In genomic region chr8:119840275-119840808, GRCm38 (mm10) we compare ENCODE assay signal across 8 mouse cellular contexts. TPM values are rescaled to one million over a fixed set of nuclear protein-coding genes. Genes with fewer than 3 reads are reported as not detected.
DNase-seq lines count a peak whose midpoint lies in the region; ATAC-seq and TF ChIP-seq lines count a peak whose summit lies in the region.

Gene Cotl1, minus strand, starts transcription at chr8:119840544.

- no peaks in the 10 kb centered on the region for H3K9me3 ChIP-seq in ES-Bruce4 (replicated peaks; ENCODE audit: control insufficient read depth, insufficient read depth, low read length, poor library complexity, severe bottlenecking)
- no peaks in the 10 kb centered on the region for H3K9me3 ChIP-seq in forebrain, embryonic 14.5 days (replicated peaks; ENCODE audit: control insufficient read depth, low read length)
- no peaks in the 10 kb centered on the region for H3K9me3 ChIP-seq in neural tube, embryonic 15.5 days (replicated peaks)

- H3K36me3 ChIP-seq in ES-Bruce4 (ENCODE audit: control insufficient read depth, insufficient read depth, low read length, poor library complexity, severe bottlenecking) = no peaks in the 10 kb centered on the region
- no peaks in the 10 kb centered on the region for H3K36me3 ChIP-seq in forebrain, embryonic 14.5 days (ENCODE audit: control insufficient read depth, insufficient read depth, low read length)
- H3K36me3 ChIP-seq in neural tube, embryonic 15.5 days = no peaks in the 10 kb centered on the region

- H3K27me3 ChIP-seq in ES-Bruce4 (ENCODE audit: control insufficient read depth, insufficient read depth, low read length, poor library complexity, severe bottlenecking) = no peaks in the 10 kb centered on the region
- H3K27me3 ChIP-seq in forebrain, embryonic 14.5 days (replicated peaks; ENCODE audit: control insufficient read depth, insufficient read depth, low read length) = no peaks in the 10 kb centered on the region
- H3K27me3 ChIP-seq in neural tube, embryonic 15.5 days (replicated peaks) = no peaks in the 10 kb centered on the region

- peak within 1 kb of the TSS; percentile 89 for H3K4me3 ChIP-seq in ES-Bruce4 (ENCODE audit: low read depth, low read length)
- peak within 1 kb of the TSS; percentile 75 for H3K4me3 ChIP-seq in forebrain, embryonic 14.5 days (ENCODE audit: low read depth, low read length)
- peak within 1 kb of the TSS; percentile 77 for H3K4me3 ChIP-seq in neural tube, embryonic 15.5 days (replicated peaks)

- peak; percentile 99 for DNase-seq in forebrain, embryonic 14.5 days (ENCODE audit: low spot score)
- DNase-seq in heart, postnatal 14 days = peak; percentile 99
- peak; percentile 98 for DNase-seq in layer of hippocampus, adult 11-12 months (ENCODE audit: low spot score)
- DNase-seq in lung, adult 18-20 months = peak; percentile 96 to 97
- DNase-seq in testis, postnatal 14 days (ENCODE audit: low spot score) = peak; percentile 93

- intact Hi-C loops in heart, postnatal 14 days (cut with DNase I) = no loop called here

- H3K4me1 ChIP-seq in ES-Bruce4 (ENCODE audit: control insufficient read depth, insufficient read depth, low read length) = peaks cover 2% of the 10 kb centered on the region
- H3K4me1 ChIP-seq in forebrain, embryonic 14.5 days (ENCODE audit: control insufficient read depth, insufficient read depth, low read length) = peaks cover 20% of the 10 kb centered on the region
- H3K4me1 ChIP-seq in neural tube, embryonic 15.5 days = peaks cover 54% of the 10 kb centered on the region

- no peak for TF ChIP-seq CTCF in ES-Bruce4 (IDR thresholded peaks at IDR 0.05; ENCODE audit: low read depth, low read length)

- peak; percentile 59 for TF ChIP-seq POLR2A in ES-Bruce4 (IDR thresholded peaks at IDR 0.05; ENCODE audit: insufficient read depth, low read length)

- peak within 1 kb of the TSS; percentile 75 for H3K4me2 ChIP-seq in forebrain, embryonic 14.5 days (ENCODE audit: low read length)
- peak within 1 kb of the TSS; percentile 85 for H3K4me2 ChIP-seq in neural tube, embryonic 15.5 days

- peak; percentile 80 for ATAC-seq in cerebellum, adult (ENCODE audit: insufficient number of reproducible peaks, low FRiP score, low TSS enrichment)
- peak; percentile 97 for ATAC-seq in forebrain, embryonic 14.5 days
- peak; percentile 95 for ATAC-seq in neural tube, embryonic 15.5 days (ENCODE audit: low FRiP score)

- under 1% methylated on average over 52 of the region's 57 CpGs for WGBS in forebrain, embryonic 14.5 days
- under 1% methylated on average over 57 of the region's 57 CpGs for WGBS in neural tube, embryonic 15.5 days

- TF ChIP-seq EP300 in ES-Bruce4 (IDR thresholded peaks at IDR 0.05; ENCODE audit: insufficient read depth, low read depth, low read length) = 0 out of 2 replicates have a peak, but pooled peaks have one; percentile 2

- peak within 1 kb of the TSS; percentile 66 for H3K9ac ChIP-seq in ES-Bruce4 (ENCODE audit: low read depth, poor library complexity, severe bottlenecking)
- H3K9ac ChIP-seq in forebrain, embryonic 14.5 days (ENCODE audit: low read length) = peak within 1 kb of the TSS; percentile 79
- peak within 1 kb of the TSS; percentile 85 for H3K9ac ChIP-seq in neural tube, embryonic 15.5 days (replicated peaks)

- H3K27ac ChIP-seq in ES-Bruce4 (ENCODE audit: insufficient read depth, low read length) = peak within 1 kb of the TSS; percentile 68
- peak within 1 kb of the TSS; percentile 68 for H3K27ac ChIP-seq in forebrain, embryonic 14.5 days (ENCODE audit: low read depth, low read length)
- peak within 1 kb of the TSS; percentile 89 for H3K27ac ChIP-seq in neural tube, embryonic 15.5 days (replicated peaks)

RNA-seq across cellular contexts. Expression of gene Cotl1, which starts in this region (rescaled TPM):
- 106 and 111 TPM in 2 replicates for polyA plus RNA-seq in ES-Bruce4 (2011; ENCODE audit: insufficient read depth, insufficient read length, low read depth, missing spikeins)
- polyA plus RNA-seq in forebrain, embryonic 14.5 days (2014; fragmentation: Nextera tagmentation; extraction: Ambion mirVana) = 403 and 455 TPM in 2 replicates
- total RNA-seq in heart, postnatal 14 days (2021) = 10 to 100 TPM; 26.1 to 29.3 TPM
- polyA plus RNA-seq in neural tube, embryonic 15.5 days (2015; fragmentation: Nextera tagmentation; extraction: Ambion mirVana) = 104 and 158 TPM in 2 replicates

Comparison
In these comparisons a context has a peak if more than half of its experiments do, and no peak if none do; other contexts are left out.
1. Peak in every context shown above with its lines: DNase-seq, ATAC-seq, H3K4me3 ChIP-seq and H3K27ac ChIP-seq.